Mouse (Mus musculus) heart, embryonic 16.5 days (tissue): Measurements from ENCODE around the gene Tmem186. TPM values are rescaled to one million over a fixed set of nuclear protein-coding genes. Genes with fewer than 3 reads are reported as not detected.

Source experiments
- ATAC-seq: fragments of 200-750 bp; cut with Nextera tagmentation; replicated peaks from 2 replicates; pipeline ENCODE4 v1.8.0; 2017; ENCODE audit warnings: moderate number of reproducible peaks; ENCODE audit not compliant: insufficient read depth, low FRiP score; ENCODE audit errors: extremely low read depth
- H3K27ac ChIP-seq: fragments of 300-500 bp; sonication (generic); 2 replicates; pipeline ENCODE4 v1.5.1; 2014; ENCODE audit warnings: mild to moderate bottlenecking, low read length, control low read depth, moderate library complexity
- H3K27me3 ChIP-seq: fragments of 300-500 bp; sonication (generic); 2 replicates; pipeline ENCODE4 v1.6.1; 2014; ENCODE audit warnings: low read length, mixed read lengths; ENCODE audit not compliant: control insufficient read depth, insufficient read depth
- H3K36me3 ChIP-seq: fragments of 300-500 bp; sonication (generic); 2 replicates; pipeline ENCODE4 v1.6.1; 2014; ENCODE audit not compliant: control insufficient read depth, insufficient read depth
- H3K4me1 ChIP-seq: fragments of 300-500 bp; sonication (generic); 2 replicates; pipeline ENCODE4 v1.6.1; 2014; ENCODE audit warnings: low read length, mixed read lengths; ENCODE audit not compliant: control insufficient read depth, insufficient read depth
- H3K4me2 ChIP-seq: fragments of 300-500 bp; sonication (generic); 2 replicates; pipeline ENCODE4 v1.6.1; 2014; ENCODE audit warnings: low read depth, mild to moderate bottlenecking, control low read depth, low read length
- H3K4me3 ChIP-seq: fragments of 300-500 bp; sonication (generic); 2 replicates; pipeline ENCODE4 v1.5.1; 2014; ENCODE audit warnings: mild to moderate bottlenecking, control low read depth, low read length
- H3K9ac ChIP-seq: fragments of 300-500 bp; sonication (generic); 2 replicates; pipeline ENCODE4 v1.6.1; 2014; ENCODE audit warnings: low read length, control low read depth
- H3K9me3 ChIP-seq: fragments of 300-500 bp; sonication (generic); replicated peaks from 2 replicates; pipeline ENCODE4 v1.6.1; 2016; ENCODE audit warnings: low read length; ENCODE audit not compliant: control insufficient read depth
- WGBS: fragments of 180-500 bp; shearing (Covaris S2); extraction: QIAGEN DNeasy Blood & Tissue Kit; methylation state at CpG from one replicate; pipeline ENCODE4 v1.1.7; 2014; 5-methylcytosine and 5-hydroxymethylcytosine counted together
- polyA plus RNA-seq: library from polyadenylated mRNA; unstranded; fragments of >200 nt; fragmentation: Nextera tagmentation; extraction: Ambion mirVana; gene quantifications from 2 replicates; pipeline ENCODE4 v1.2.1, GENCODE M21; 2015

Gene Tmem186
- polyA plus RNA-seq, 1 experiment from 2014 or later = 19.5 TPM

- Histone ChIP-seq H3K9ac (no peak overlapping the region), H3K4me1 (peaks cover 25% of the 10 kb centered on the region), H3K9me3 (no peaks in the 10 kb centered on the region), H3K4me2 (no peak overlapping the region), H3K36me3 (peaks cover 22% of the 10 kb centered on the region), H3K27ac (no peak overlapping the region), H3K27me3 (no peaks in the 10 kb centered on the region), H3K4me3 (no peak overlapping the region)
- 69% methylated on average over 11 of the region's 11 CpGs for WGBS
- no peak for ATAC-seq
Measured at GRCm38 (mm10) chr16:8639466-8640191, 2.1 kb upstream of the Tmem186 start.

- Histone ChIP-seq H3K27ac (peak overlapping the region; percentile 93), H3K9me3 (no peaks in the 10 kb centered on the region), H3K4me1 (peaks cover 25% of the 10 kb centered on the region), H3K4me3 (peak overlapping the region; percentile 90), H3K36me3 (peaks cover 14% of the 10 kb centered on the region), H3K9ac (peak overlapping the region; percentile 91), H3K27me3 (no peaks in the 10 kb centered on the region), H3K4me2 (peak overlapping the region; percentile 85)
- WGBS = 34% methylated on average over 7 of the region's 7 CpGs
- ATAC-seq = no peak
Measured at GRCm38 (mm10) chr16:8638131-8638530, 619 bp upstream of the Tmem186 start.

GRCm38 (mm10) chr16:8636867-8637216, 670 bp downstream of the Tmem186 start:
- Histone ChIP-seq H3K4me1 (peaks cover 25% of the 10 kb centered on the region), H3K27me3 (no peaks in the 10 kb centered on the region), H3K4me2 (peak overlapping the region; percentile 85), H3K4me3 (peak overlapping the region; percentile 90), H3K27ac (peak overlapping the region; percentile 93), H3K36me3 (peaks cover 15% of the 10 kb centered on the region), H3K9ac (peak overlapping the region; percentile 91), H3K9me3 (no peaks in the 10 kb centered on the region)
- WGBS = under 1% methylated on average over 13 of the region's 13 CpGs
- no peak for ATAC-seq

- Histone ChIP-seq H3K27ac (no peak overlapping the region), H3K27me3 (no peaks in the 10 kb centered on the region), H3K4me3 (no peak overlapping the region), H3K36me3 (peaks cover 15% of the 10 kb centered on the region), H3K4me1 (peaks cover 9% of the 10 kb centered on the region), H3K4me2 (no peak overlapping the region), H3K9ac (no peak overlapping the region), H3K9me3 (no peaks in the 10 kb centered on the region)
- WGBS = 80% methylated on average over 5 of the region's 5 CpGs
- ATAC-seq = no peak
Measured at GRCm38 (mm10) chr16:8631428-8631827, 6.1 kb downstream of the Tmem186 start.

GRCm38 (mm10) chr16:8630419-8630818, 7.1 kb downstream of the Tmem186 start:
- no peak for ATAC-seq
- H3K27ac ChIP-seq = no peak overlapping the region
- no peaks in the 10 kb centered on the region for H3K27me3 ChIP-seq
- WGBS = 76% methylated on average over 2 of the region's 2 CpGs
- H3K36me3 ChIP-seq = peaks cover 11% of the 10 kb centered on the region
- no peak overlapping the region for H3K4me3 ChIP-seq
- no peaks in the 10 kb centered on the region; the same call in 1 of the 2 replicates for H3K4me1 ChIP-seq
- no peak overlapping the region for H3K9ac ChIP-seq
- H3K4me2 ChIP-seq = no peak overlapping the region
- no peaks in the 10 kb centered on the region for H3K9me3 ChIP-seq

- ATAC-seq = no peak
- Histone ChIP-seq H3K27me3 (no peaks in the 10 kb centered on the region), H3K9me3 (no peaks in the 10 kb centered on the region), H3K9ac (no peak overlapping the region), H3K36me3 (0 out of 2 replicates have a peak, but pooled peaks cover 3% of the 10 kb centered on the region), H3K4me1 (no peaks in the 10 kb centered on the region), H3K4me3 (no peak overlapping the region), H3K27ac (no peak overlapping the region), H3K4me2 (no peak overlapping the region)
- 75% methylated on average over 16 of the region's 16 CpGs for WGBS
Measured at GRCm38 (mm10) chr16:8620315-8621115, 17.0 kb downstream of the Tmem186 start.

- no peak for ATAC-seq
- H3K4me3 ChIP-seq = no peak overlapping the region
- 54% methylated on average over 10 of the region's 10 CpGs for WGBS
Measured at GRCm38 (mm10) chr16:8619659-8620314, 17.7 kb downstream of the Tmem186 start.

GRCm38 (mm10) chr16:8613447-8613846, 24.1 kb downstream of the Tmem186 start:
- Histone ChIP-seq H3K27me3 (no peaks in the 10 kb centered on the region), H3K4me1 (no peaks in the 10 kb centered on the region), H3K9me3 (no peaks in the 10 kb centered on the region), H3K27ac (no peak overlapping the region), H3K4me3 (no peak overlapping the region), H3K4me2 (no peak overlapping the region), H3K36me3 (no peaks in the 10 kb centered on the region), H3K9ac (no peak overlapping the region)
- 86% methylated on average over 3 of the region's 3 CpGs for WGBS
- no peak for ATAC-seq

More at GRCm38 (mm10) chr16:8619659-8620314, 17.7 kb downstream of the Tmem186 start:
- H3K27ac ChIP-seq = no peak overlapping the region
- no peaks in the 10 kb centered on the region for H3K4me1 ChIP-seq
- no peak overlapping the region for H3K9ac ChIP-seq
- no peaks in the 10 kb centered on the region for H3K27me3 ChIP-seq
- no peaks in the 10 kb centered on the region for H3K9me3 ChIP-seq
- no peak overlapping the region for H3K4me2 ChIP-seq
- H3K36me3 ChIP-seq = 0 out of 2 replicates have a peak, but pooled peaks cover 3% of the 10 kb centered on the region

GRCm38 (mm10) chr16:8613039-8613438, 24.5 kb downstream of the Tmem186 start:
- Histone ChIP-seq H3K27me3 (no peaks in the 10 kb centered on the region), H3K9me3 (no peaks in the 10 kb centered on the region), H3K36me3 (no peaks in the 10 kb centered on the region), H3K4me2 (no peak overlapping the region), H3K4me3 (no peak overlapping the region), H3K27ac (no peak overlapping the region), H3K9ac (no peak overlapping the region), H3K4me1 (no peaks in the 10 kb centered on the region)
- ATAC-seq = no peak
- whole genome bisulfite sequencing = 77% methylated on average over 4 of the region's 4 CpGs
